Mouse (Mus musculus) embryonic facial prominence, embryonic 11.5 days (tissue): ENCODE measurements around the gene Nasp. TPM values are rescaled to one million over a fixed set of nuclear protein-coding genes. Genes with fewer than 3 reads are reported as not detected.

Source experiments
- ATAC-seq: fragments of 200-750 bp; cut with Nextera tagmentation; replicated peaks from 2 replicates; pipeline ENCODE4 v1.8.0; 2017; ENCODE audit warnings: low read depth; ENCODE audit not compliant: insufficient number of reproducible peaks, low FRiP score, low TSS enrichment
- DNase-seq: peaks from one replicate; pipeline ENCODE4 v3.0.0-alpha.2; 2015; ENCODE audit warnings: low spot score
- H3K27ac ChIP-seq: fragments of 300-500 bp; sonication (generic); replicated peaks from 2 replicates; pipeline ENCODE4 v1.5.1; 2014; ENCODE audit warnings: mild to moderate bottlenecking, low read depth, low read length, control low read depth
- H3K27me3 ChIP-seq: fragments of 300-500 bp; sonication (generic); 2 replicates; pipeline ENCODE4 v1.6.1; 2014; ENCODE audit warnings: mild to moderate bottlenecking, low read length, moderate library complexity, mixed read lengths; ENCODE audit not compliant: control insufficient read depth, insufficient read depth
- H3K36me3 ChIP-seq: fragments of 300-500 bp; sonication (generic); replicated peaks from 2 replicates; pipeline ENCODE4 v1.6.1; 2014; ENCODE audit warnings: low read depth, mild to moderate bottlenecking, low read length, moderate library complexity, mixed read lengths; ENCODE audit not compliant: control insufficient read depth, insufficient read depth
- H3K4me1 ChIP-seq: fragments of 300-500 bp; sonication (generic); 2 replicates; pipeline ENCODE4 v1.6.1; 2014; ENCODE audit warnings: low read length, mixed read lengths; ENCODE audit not compliant: control insufficient read depth, insufficient read depth
- H3K4me2 ChIP-seq: fragments of 300-500 bp; sonication (generic); 2 replicates; pipeline ENCODE4 v1.6.1; 2014; ENCODE audit warnings: low read depth, mild to moderate bottlenecking, control low read depth, low read length, moderate library complexity
- H3K4me3 ChIP-seq: fragments of 300-500 bp; sonication (generic); 2 replicates; pipeline ENCODE4 v1.5.1; 2014; ENCODE audit warnings: low read depth, low read length, control low read depth
- H3K9ac ChIP-seq: fragments of 300-500 bp; sonication (generic); replicated peaks from 2 replicates; pipeline ENCODE4 v1.6.1; 2014; ENCODE audit warnings: mild to moderate bottlenecking, control low read depth, low read length
- H3K9me3 ChIP-seq: fragments of 300-500 bp; sonication (generic); replicated peaks from 2 replicates; pipeline ENCODE4 v1.6.1; 2016; ENCODE audit warnings: mild to moderate bottlenecking, low read length, inconsistent platforms, mixed read lengths; ENCODE audit not compliant: control insufficient read depth
- WGBS: fragments of 180-500 bp; shearing (Covaris S2); extraction: QIAGEN DNeasy Blood & Tissue Kit; methylation state at CpG from one replicate; pipeline ENCODE4 v1.1.7; 2014; 5-methylcytosine and 5-hydroxymethylcytosine counted together
- polyA plus RNA-seq: library from polyadenylated mRNA; unstranded; fragments of >200 nt; fragmentation: Nextera tagmentation; extraction: Ambion mirVana; gene quantifications from 2 replicates; pipeline ENCODE4 v1.2.1, GENCODE M21; 2014

Nasp gene
- polyA plus RNA-seq, 1 experiment from 2014 or later = 364 TPM

GRCm38 (mm10) chr4:116627359-116627716 is 403 bp downstream of the Nasp start:
- no peaks in the 10 kb centered on the region for H3K27me3 ChIP-seq
- no peaks in the 10 kb centered on the region for H3K36me3 ChIP-seq
- H3K4me2 ChIP-seq = peak overlapping the region; percentile 71
- H3K4me3 ChIP-seq = peak overlapping the region; percentile 82
- H3K4me1 ChIP-seq = no peaks in the 10 kb centered on the region
- WGBS = 0% methylated on average over 13 of the region's 13 CpGs
- H3K27ac ChIP-seq = peak overlapping the region; percentile 85
- no peaks in the 10 kb centered on the region for H3K9me3 ChIP-seq
- ATAC-seq = peak; percentile 90
- DNase-seq = peak; percentile 95
- peak overlapping the region; percentile 94 for H3K9ac ChIP-seq

GRCm38 (mm10) chr4:116626658-116627358 is 933 bp downstream of the Nasp start:
- peak; percentile 76 for ATAC-seq
- H3K27ac ChIP-seq = peak overlapping the region; percentile 85
- DNase-seq = peak; percentile 98
- WGBS = under 1% methylated on average over 37 of the region's 53 CpGs
- peak overlapping the region; percentile 94 for H3K9ac ChIP-seq
- H3K27me3 ChIP-seq = no peaks in the 10 kb centered on the region
- no peaks in the 10 kb centered on the region for H3K4me1 ChIP-seq
- peak overlapping the region; percentile 3; the same call in 1 of the 2 replicates for H3K4me2 ChIP-seq
- H3K36me3 ChIP-seq = no peaks in the 10 kb centered on the region
- no peaks in the 10 kb centered on the region for H3K9me3 ChIP-seq
- H3K4me3 ChIP-seq = peak overlapping the region; percentile 82

GRCm38 (mm10) chr4:116624831-116625230 is 2.9 kb downstream of the Nasp start:
- no peak overlapping the region for H3K4me3 ChIP-seq

GRCm38 (mm10) chr4:116615237-116615636 is 12.5 kb downstream of the Nasp start:
- Histone ChIP-seq H3K9me3 (no peaks in the 10 kb centered on the region), H3K4me1 (no peaks in the 10 kb centered on the region), H3K36me3 (peaks cover 16% of the 10 kb centered on the region), H3K9ac (no peak overlapping the region), H3K4me3 (no peak overlapping the region), H3K27ac (no peak overlapping the region), H3K27me3 (no peaks in the 10 kb centered on the region), H3K4me2 (no peak overlapping the region)
- no peak for ATAC-seq
- no peak for DNase-seq
- 93% methylated on average over 2 of the region's 2 CpGs for WGBS

More at GRCm38 (mm10) chr4:116624831-116625230, 2.9 kb downstream of the Nasp start:
- no peaks in the 10 kb centered on the region; the same call in 1 of the 2 replicates for H3K36me3 ChIP-seq
- H3K4me1 ChIP-seq = no peaks in the 10 kb centered on the region
- no peaks in the 10 kb centered on the region for H3K9me3 ChIP-seq
- no peaks in the 10 kb centered on the region for H3K27me3 ChIP-seq
- H3K4me2 ChIP-seq = no peak overlapping the region
- no peak overlapping the region for H3K9ac ChIP-seq
- DNase-seq (no peak), ATAC-seq (no peak)
- H3K27ac ChIP-seq = no peak overlapping the region
- 95% methylated on average over 4 of the region's 4 CpGs for WGBS

GRCm38 (mm10) chr4:116612621-116613020 is 15.1 kb downstream of the Nasp start:
- Histone ChIP-seq H3K9ac (no peak overlapping the region), H3K4me3 (no peak overlapping the region), H3K36me3 (peaks cover 26% of the 10 kb centered on the region), H3K27ac (no peak overlapping the region), H3K4me2 (no peak overlapping the region), H3K9me3 (no peaks in the 10 kb centered on the region), H3K27me3 (no peaks in the 10 kb centered on the region), H3K4me1 (no peaks in the 10 kb centered on the region)
- DNase-seq = no peak
- 97% methylated on average over 2 of the region's 2 CpGs for WGBS
- no peak for ATAC-seq

- WGBS = under 1% methylated on average over 50 of the region's 50 CpGs
- H3K27me3 ChIP-seq = no peaks in the 10 kb centered on the region
- peak overlapping the region; percentile 69 for H3K9ac ChIP-seq
- H3K9me3 ChIP-seq = no peaks in the 10 kb centered on the region
- H3K4me2 ChIP-seq = peak overlapping the region; percentile 84
- H3K36me3 ChIP-seq = peaks cover 4% of the 10 kb centered on the region
- no peaks in the 10 kb centered on the region for H3K4me1 ChIP-seq
- H3K4me3 ChIP-seq = peak overlapping the region; percentile 59
- peak overlapping the region; percentile 52; the same call in 1 of the 2 replicates for H3K27ac ChIP-seq
- peak; percentile 89 for ATAC-seq
- peak; percentile 93 for DNase-seq
Measured at GRCm38 (mm10) chr4:116596978-116597881, 30.5 kb downstream of the Nasp start.

- ATAC-seq = no peak
- H3K4me2 ChIP-seq = peak within 1 kb of the TSS; percentile 84
- H3K36me3 ChIP-seq = peaks cover 3% of the 10 kb centered on the region
- no peaks in the 10 kb centered on the region for H3K27me3 ChIP-seq
- H3K4me3 ChIP-seq = peak within 1 kb of the TSS; percentile 59
- DNase-seq = no peak
- H3K9ac ChIP-seq = peak within 1 kb of the TSS; percentile 69
- no peak within 1 kb of the TSS for H3K27ac ChIP-seq
- no peaks in the 10 kb centered on the region for H3K4me1 ChIP-seq
- H3K9me3 ChIP-seq = no peaks in the 10 kb centered on the region
- WGBS = 23% methylated on average over 5 of the region's 5 CpGs
Measured at GRCm38 (mm10) chr4:116596379-116596778, 31.4 kb downstream of the Nasp start, which contains the start of gene Ccdc17. Ccdc17 (plus strand) TSS chr4:116596654.

GRCm38 (mm10) chr4:116595793-116596192 is 31.9 kb downstream of the Nasp start:
- H3K27me3 ChIP-seq = no peaks in the 10 kb centered on the region
- H3K27ac ChIP-seq = no peak overlapping the region
- H3K36me3 ChIP-seq = peaks cover 8% of the 10 kb centered on the region
- no peak overlapping the region for H3K9ac ChIP-seq
- no peaks in the 10 kb centered on the region for H3K9me3 ChIP-seq
- no peak overlapping the region for H3K4me3 ChIP-seq
- no peak overlapping the region for H3K4me2 ChIP-seq
- ATAC-seq (no peak), DNase-seq (no peak)
- WGBS = 78% methylated on average over 8 of the region's 8 CpGs
- no peaks in the 10 kb centered on the region for H3K4me1 ChIP-seq
